Mouse (Mus musculus) midbrain, embryonic 14.5 days (tissue): ENCODE data around the gene Tenm1. TPM values are rescaled to one million over a fixed set of nuclear protein-coding genes. Genes with fewer than 3 reads are reported as not detected.

ENCODE experiments used
- ATAC-seq: fragments of 200-750 bp; cut with Nextera tagmentation; 2 replicates; pipeline ENCODE4 v1.8.0; 2017; ENCODE audit warnings: moderate number of reproducible peaks, moderate library complexity; ENCODE audit not compliant: low FRiP score, low TSS enrichment
- DNase-seq: peaks from one replicate; pipeline ENCODE4 v3.0.0-alpha.2; 2015
- H3K27ac ChIP-seq: fragments of 300-500 bp; sonication (generic); replicated peaks from 2 replicates; pipeline ENCODE4 v1.5.1; 2014; ENCODE audit warnings: mild to moderate bottlenecking, low read depth, low read length, moderate library complexity
- H3K27me3 ChIP-seq: fragments of 300-500 bp; sonication (generic); 2 replicates; pipeline ENCODE4 v1.6.1; 2014; ENCODE audit warnings: low read length, control low read depth, mixed read lengths; ENCODE audit not compliant: control insufficient read depth, insufficient read depth
- H3K36me3 ChIP-seq: fragments of 300-500 bp; sonication (generic); 2 replicates; pipeline ENCODE4 v1.6.1; 2014; ENCODE audit warnings: low read length, control low read depth; ENCODE audit not compliant: control insufficient read depth, insufficient read depth
- H3K4me1 ChIP-seq: fragments of 300-500 bp; sonication (generic); 2 replicates; pipeline ENCODE4 v1.6.1; 2014; ENCODE audit warnings: mild to moderate bottlenecking, antibody characterized with exemption, low read length, control low read depth; ENCODE audit not compliant: control insufficient read depth, insufficient read depth
- H3K4me2 ChIP-seq: fragments of 300-500 bp; sonication (generic); 2 replicates; pipeline ENCODE4 v1.6.1; 2014; ENCODE audit warnings: mild to moderate bottlenecking, low read length, moderate library complexity
- H3K4me3 ChIP-seq: fragments of 300-500 bp; sonication (generic); replicated peaks from 2 replicates; pipeline ENCODE4 v1.5.1; 2014; ENCODE audit warnings: low read depth, low read length
- H3K9ac ChIP-seq: fragments of 300-500 bp; sonication (generic); replicated peaks from 2 replicates; pipeline ENCODE4 v1.6.1; 2014; ENCODE audit warnings: mild to moderate bottlenecking, low read length, moderate library complexity
- H3K9me3 ChIP-seq: fragments of 300-500 bp; sonication (generic); 2 replicates; pipeline ENCODE4 v1.6.1; 2016; ENCODE audit warnings: low read length, control low read depth, mixed read lengths; ENCODE audit not compliant: control insufficient read depth
- WGBS: fragments of 180-500 bp; shearing (Covaris S2); extraction: QIAGEN DNeasy Blood & Tissue Kit; methylation state at CpG from one replicate; pipeline ENCODE4 v1.1.7; 2014; 5-methylcytosine and 5-hydroxymethylcytosine counted together
- polyA plus RNA-seq: library from polyadenylated mRNA; unstranded; fragments of >200 nt; fragmentation: Nextera tagmentation; extraction: Ambion mirVana; gene quantifications from 2 replicates; pipeline ENCODE4 v1.2.1, GENCODE M21; 2014

Gene Tenm1
- 27.9 and 34.4 TPM in 2 replicates for polyA plus RNA-seq

DNA sequence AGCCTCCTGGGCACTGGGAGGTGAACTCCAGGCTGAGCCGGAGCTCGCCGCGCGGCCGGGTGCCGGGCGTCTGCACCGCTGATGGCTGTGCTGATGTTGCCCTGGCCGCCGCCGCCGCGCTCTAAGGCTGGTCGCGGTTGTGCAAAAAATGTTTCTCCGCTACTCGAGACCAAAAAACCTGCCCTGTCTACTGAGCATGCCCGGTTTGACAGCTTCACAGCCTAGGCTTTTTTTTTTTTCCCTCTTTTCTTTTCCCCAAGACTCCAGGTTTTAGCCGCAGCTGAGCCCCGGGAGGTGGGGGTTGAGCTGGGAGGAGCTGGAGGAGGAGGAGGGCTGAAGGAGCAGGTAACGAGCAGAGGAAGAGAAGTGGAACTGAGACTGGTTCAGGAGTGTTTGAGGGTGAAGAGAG lies at the start of gene Tenm1:
Tenm1 (minus strand) TSS at position 272 of the 409 bp plus-strand sequence.
- 25% methylated on average over 22 of the region's 22 CpGs for WGBS

DNA sequence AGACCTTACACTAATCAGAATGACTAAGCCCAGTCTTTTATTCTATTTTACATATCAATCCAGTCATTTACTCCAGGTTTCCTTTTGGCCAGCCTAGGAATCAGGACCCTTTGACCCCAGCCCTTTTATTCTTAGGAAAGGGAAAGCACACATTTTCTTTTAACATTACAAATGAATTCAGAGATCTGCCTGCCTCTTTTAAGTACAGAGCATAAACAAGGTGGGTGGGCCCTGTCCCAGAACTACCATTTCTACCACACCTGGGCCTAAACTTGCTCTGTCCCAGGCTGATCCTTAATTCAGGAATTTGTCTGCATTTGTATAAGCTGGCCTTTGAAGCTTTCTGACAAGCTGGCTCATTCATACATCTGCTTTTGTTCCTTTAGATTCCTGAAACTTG lies 38.4 kb upstream of the Tenm1 start:
- Histone ChIP-seq H3K27ac (no peak overlapping the region), H3K36me3 (no peaks in the 10 kb centered on the region), H3K27me3 (no peaks in the 10 kb centered on the region), H3K9me3 (no peaks in the 10 kb centered on the region), H3K4me3 (no peak overlapping the region), H3K9ac (no peak overlapping the region), H3K4me1 (no peaks in the 10 kb centered on the region), H3K4me2 (no peak overlapping the region)
- DNase-seq = no peak
- ATAC-seq = no peak

More for the DNA sequence above, at the start of gene Tenm1:
- peak within 1 kb of the TSS; percentile 78 for H3K27ac ChIP-seq
- no peaks in the 10 kb centered on the region for H3K4me1 ChIP-seq
- peak within 1 kb of the TSS; percentile 41 for H3K4me3 ChIP-seq
- DNase-seq (peak; percentile 72), ATAC-seq (peak; percentile 64)
- H3K4me2 ChIP-seq = peak within 1 kb of the TSS; percentile 62
- H3K9ac ChIP-seq = peak within 1 kb of the TSS; percentile 43
- no peaks in the 10 kb centered on the region for H3K27me3 ChIP-seq
- no peaks in the 10 kb centered on the region for H3K9me3 ChIP-seq
- H3K36me3 ChIP-seq = no peaks in the 10 kb centered on the region

DNA sequence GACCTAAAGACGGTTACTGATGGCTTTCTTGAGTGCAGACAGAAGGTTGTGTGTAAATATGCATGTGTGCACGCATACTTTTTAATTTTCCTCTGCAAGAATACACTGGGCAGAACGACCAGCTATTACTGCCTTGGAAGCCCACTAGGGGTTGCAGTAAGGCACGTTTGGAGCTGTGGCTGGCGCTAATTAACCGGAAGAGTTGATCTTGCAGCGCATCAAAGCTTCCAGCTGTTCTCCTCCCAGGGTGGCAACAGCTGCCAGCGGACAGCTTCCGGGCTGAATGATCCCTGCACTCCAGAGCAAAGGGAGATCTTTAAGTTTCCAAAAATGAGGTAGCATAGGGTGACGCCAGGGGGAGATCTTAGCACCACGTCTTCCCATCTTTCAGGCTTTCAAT lies 1.7 kb upstream of the Tenm1 start:
- Histone ChIP-seq H3K4me3 (peak overlapping the region; percentile 41), H3K27me3 (no peaks in the 10 kb centered on the region), H3K9me3 (no peaks in the 10 kb centered on the region), H3K4me2 (peak overlapping the region; percentile 62), H3K36me3 (no peaks in the 10 kb centered on the region), H3K4me1 (no peaks in the 10 kb centered on the region), H3K9ac (peak overlapping the region; percentile 42; the same call in 1 of the 2 replicates), H3K27ac (peak overlapping the region; percentile 78)
- DNase-seq (peak; percentile 73), ATAC-seq (peak; percentile 61)
- 16% methylated on average over 11 of the region's 11 CpGs for whole genome bisulfite sequencing

DNA sequence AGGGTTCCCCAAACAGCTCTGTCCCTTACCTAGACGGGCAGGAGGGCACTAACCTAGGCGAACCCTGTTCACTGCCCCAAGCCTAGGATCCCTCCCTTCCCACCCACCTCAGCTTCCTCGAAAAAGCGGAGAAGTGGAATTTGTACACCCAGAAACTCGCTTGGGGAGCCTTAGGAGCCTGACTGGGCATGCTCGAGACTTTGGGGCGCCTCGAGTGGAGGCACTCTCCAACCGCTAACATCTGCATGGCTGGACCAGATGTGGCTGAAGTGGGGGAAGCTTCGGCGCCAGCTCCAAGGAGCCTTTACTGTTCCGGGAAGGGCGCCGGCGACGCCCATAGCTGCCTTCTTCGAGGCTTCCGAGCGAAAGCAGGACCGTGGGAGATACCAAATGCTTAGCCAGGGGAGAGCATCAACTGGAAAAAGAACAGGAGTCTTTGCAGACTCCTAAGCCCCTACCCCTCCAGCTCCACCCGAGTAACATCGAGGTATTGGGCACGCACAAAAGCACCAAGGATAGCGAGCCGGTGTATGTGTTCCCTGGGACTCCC lies 1.1 kb upstream of the Tenm1 start:
- peak; percentile 65 for DNase-seq
- WGBS = 22% methylated on average over 25 of the region's 25 CpGs
- H3K9me3 ChIP-seq = no peaks in the 10 kb centered on the region

DNA sequence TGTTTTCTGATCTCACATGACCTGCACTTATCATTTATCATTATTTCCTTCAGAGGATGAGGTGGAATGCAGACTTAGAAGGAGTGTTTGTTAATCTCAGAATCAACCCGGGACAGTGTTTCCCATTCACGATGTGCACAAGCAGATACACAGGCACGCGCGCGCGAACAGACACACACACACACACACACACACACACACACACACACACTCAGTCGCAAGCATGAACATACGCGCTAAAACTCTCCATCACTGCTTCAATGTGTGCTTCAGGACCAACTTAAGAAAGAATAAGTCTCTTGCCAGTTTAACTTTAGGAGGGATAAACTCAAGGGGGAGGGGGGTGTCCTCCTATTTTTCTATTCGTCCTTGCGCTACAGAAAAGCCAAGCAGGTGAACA lies 411 bp upstream of the Tenm1 start:
- DNase-seq (peak; percentile 37), ATAC-seq (0 out of 2 replicates have a peak, but pooled peaks have one; percentile 8)
- Histone ChIP-seq H3K9ac (peak overlapping the region; percentile 42; the same call in 1 of the 2 replicates), H3K9me3 (no peaks in the 10 kb centered on the region), H3K27me3 (no peaks in the 10 kb centered on the region), H3K36me3 (no peaks in the 10 kb centered on the region), H3K4me2 (peak overlapping the region; percentile 62), H3K27ac (peak overlapping the region; percentile 63; the same call in 1 of the 2 replicates), H3K4me1 (no peaks in the 10 kb centered on the region), H3K4me3 (peak overlapping the region; percentile 41)
- WGBS = 17% methylated on average over 12 of the region's 12 CpGs

More for the DNA sequence above, 1.1 kb upstream of the Tenm1 start:
- Histone ChIP-seq H3K27ac (peak overlapping the region; percentile 78), H3K9ac (peak overlapping the region; percentile 42; the same call in 1 of the 2 replicates), H3K27me3 (no peaks in the 10 kb centered on the region), H3K4me3 (peak overlapping the region; percentile 41), H3K4me1 (no peaks in the 10 kb centered on the region), H3K4me2 (peak overlapping the region; percentile 62), H3K36me3 (no peaks in the 10 kb centered on the region)
- peak; percentile 73 for ATAC-seq

DNA sequence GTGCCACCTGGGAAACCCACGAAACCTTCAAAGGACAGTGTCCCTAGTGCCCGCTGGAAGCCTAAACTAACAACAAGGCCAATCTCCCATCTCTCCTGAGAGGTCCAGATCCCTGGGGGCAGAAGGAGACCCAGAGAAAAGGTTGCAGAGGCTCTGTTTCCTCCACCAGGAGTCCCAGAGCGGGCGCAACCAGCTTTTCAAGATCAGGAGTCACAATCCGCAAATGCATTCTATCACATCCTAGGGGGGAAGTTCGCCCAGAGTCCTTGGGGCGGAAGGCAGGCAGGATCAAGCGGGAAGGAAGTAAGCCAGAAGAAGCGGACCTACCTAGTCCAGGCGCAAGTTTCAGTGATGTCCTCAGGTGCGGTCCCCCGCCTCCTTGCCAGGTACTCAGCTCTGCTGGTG lies 963 bp downstream of the Tenm1 start:
- ATAC-seq (no peak), DNase-seq (peak; percentile 40)
- no peaks in the 10 kb centered on the region for H3K9me3 ChIP-seq
- H3K4me2 ChIP-seq = peak overlapping the region; percentile 62
- H3K27ac ChIP-seq = no peak overlapping the region
- H3K36me3 ChIP-seq = no peaks in the 10 kb centered on the region
- peak overlapping the region; percentile 43 for H3K9ac ChIP-seq
- 20% methylated on average over 12 of the region's 12 CpGs for WGBS
- H3K4me3 ChIP-seq = peak overlapping the region; percentile 41
- H3K27me3 ChIP-seq = no peaks in the 10 kb centered on the region
- H3K4me1 ChIP-seq = no peaks in the 10 kb centered on the region

DNA sequence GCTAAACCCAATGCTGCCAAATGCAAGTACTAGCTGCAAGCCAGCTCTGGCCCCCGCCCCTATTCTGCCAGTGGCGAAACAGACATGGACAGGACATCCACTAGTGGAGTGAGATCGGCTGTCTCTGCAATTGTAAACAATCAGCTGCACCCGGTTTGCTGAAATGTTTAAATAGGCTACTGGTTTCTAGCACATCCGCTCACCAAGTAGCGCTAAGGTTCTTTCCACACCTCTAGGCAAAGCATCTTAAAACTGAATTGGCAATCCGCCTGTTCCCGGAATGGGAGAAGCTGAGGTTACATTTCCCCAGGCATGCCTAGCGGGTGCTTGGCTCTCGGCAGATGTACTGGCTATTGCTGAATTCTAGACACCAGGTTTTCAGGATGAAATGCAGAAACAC lies 1.8 kb downstream of the Tenm1 start:
- Histone ChIP-seq H3K27me3 (no peaks in the 10 kb centered on the region), H3K36me3 (no peaks in the 10 kb centered on the region), H3K4me3 (peak overlapping the region; percentile 41), H3K9ac (peak overlapping the region; percentile 43; the same call in 1 of the 2 replicates), H3K9me3 (no peaks in the 10 kb centered on the region), H3K4me2 (peak overlapping the region; percentile 62), H3K27ac (0 out of 2 replicates have a peak overlapping the region, but pooled peaks have one; percentile 26), H3K4me1 (no peaks in the 10 kb centered on the region)
- 27% methylated on average over 10 of the region's 10 CpGs for WGBS
- peak; percentile 46 for DNase-seq
- no peak for ATAC-seq

DNA sequence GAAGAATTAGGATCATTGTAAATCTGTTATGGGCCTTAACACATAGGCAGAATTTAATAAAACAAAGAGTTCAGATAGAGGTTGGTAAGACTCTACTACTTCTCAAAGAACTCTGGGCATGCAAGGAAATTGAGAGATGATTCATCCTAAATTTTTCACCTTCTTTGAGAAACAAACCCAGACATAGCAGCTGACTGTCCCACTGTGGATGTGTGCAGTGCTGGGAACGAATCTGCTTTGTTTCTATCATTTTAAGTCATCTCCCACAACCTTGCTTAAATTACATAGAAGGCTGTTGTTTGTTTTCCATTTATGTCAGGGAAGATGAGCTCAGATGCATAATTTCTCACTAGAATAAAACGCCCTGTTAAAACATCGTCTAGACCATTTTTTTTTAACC lies 31.0 kb downstream of the Tenm1 start:
- no peak for DNase-seq

DNA sequence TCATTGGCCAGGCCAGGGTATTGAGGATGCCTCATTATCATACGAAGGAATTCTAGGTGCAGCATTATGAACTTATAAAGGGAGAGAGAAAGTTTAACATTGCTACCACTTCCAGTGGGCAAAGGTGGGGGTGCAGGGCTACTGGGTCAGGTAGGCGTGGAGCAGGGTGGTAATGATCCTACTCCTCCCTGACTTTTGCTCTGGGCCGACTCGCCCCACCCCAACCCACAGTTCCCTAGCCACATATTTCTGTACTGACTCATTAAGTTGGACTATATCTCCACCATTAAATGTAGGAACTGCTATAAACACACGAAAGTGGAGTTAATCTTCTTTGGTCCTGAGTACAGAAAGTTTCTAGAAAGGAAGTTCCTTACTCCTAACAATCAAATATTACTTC lies 40.8 kb downstream of the Tenm1 start:
- 88% methylated on average over 5 of the region's 5 CpGs for WGBS
- no peaks in the 10 kb centered on the region for H3K9me3 ChIP-seq
- no peak overlapping the region for H3K4me3 ChIP-seq
- H3K4me2 ChIP-seq = no peak overlapping the region
- H3K9ac ChIP-seq = no peak overlapping the region
- H3K36me3 ChIP-seq = no peaks in the 10 kb centered on the region
- no peaks in the 10 kb centered on the region for H3K27me3 ChIP-seq
- ATAC-seq (no peak), DNase-seq (no peak)
- no peaks in the 10 kb centered on the region for H3K4me1 ChIP-seq
- H3K27ac ChIP-seq = no peak overlapping the region

More for the DNA sequence above, 31.0 kb downstream of the Tenm1 start:
- no peaks in the 10 kb centered on the region for H3K4me1 ChIP-seq
- H3K27ac ChIP-seq = no peak overlapping the region
- WGBS = 78% methylated on average over 3 of the region's 3 CpGs
- no peaks in the 10 kb centered on the region for H3K36me3 ChIP-seq
- no peak overlapping the region for H3K4me3 ChIP-seq
- H3K9me3 ChIP-seq = no peaks in the 10 kb centered on the region
- H3K4me2 ChIP-seq = no peak overlapping the region
- H3K9ac ChIP-seq = no peak overlapping the region
- no peaks in the 10 kb centered on the region for H3K27me3 ChIP-seq
- no peak for ATAC-seq
